Mouse (Mus musculus) myocyte (in vitro differentiated cells): Measurements from ENCODE around the gene Msx2. TPM values are rescaled to one million over a fixed set of nuclear protein-coding genes. Genes with fewer than 3 reads are reported as not detected.

Experiments used
- H3K27me3 ChIP-seq: one replicate; pipeline ENCODE4 v1.6.1; 2011; ENCODE audit not compliant: control insufficient read depth, insufficient read depth, insufficient read length
- H3K36me3 ChIP-seq: one replicate; pipeline ENCODE4 v1.6.1; 2011; ENCODE audit not compliant: control insufficient read depth, insufficient read depth
- H3K4me2 ChIP-seq: one replicate; pipeline ENCODE4 v1.6.1; 2011; ENCODE audit warnings: low read depth, control low read depth
- H3K4me3 ChIP-seq: one replicate; pipeline ENCODE4 v1.5.1; 2011; ENCODE audit warnings: mild to moderate bottlenecking, control low read depth, moderate library complexity
- H3K79me2 ChIP-seq: one replicate; pipeline ENCODE4 v1.6.1; 2011; ENCODE audit not compliant: control insufficient read depth, insufficient read depth
- H3ac ChIP-seq: one replicate; pipeline ENCODE4 v1.6.1; 2011; ENCODE audit not compliant: control insufficient read depth, insufficient read length
- CEBPB ChIP-seq: IDR thresholded peaks from 2 replicates; pipeline ENCODE4 v1.6.1; 2011; ENCODE audit warnings: mild to moderate bottlenecking, moderate library complexity; ENCODE audit not compliant: poor library complexity, insufficient read depth, severe bottlenecking
- E2F4 ChIP-seq: IDR thresholded peaks from one replicate; pipeline ENCODE4 v1.6.1; 2011; ENCODE audit warnings: mild to moderate bottlenecking, control low read depth, moderate library complexity; ENCODE audit not compliant: insufficient read depth
- MAX ChIP-seq: IDR thresholded peaks from one replicate; pipeline ENCODE4 v1.6.1; 2011; ENCODE audit warnings: low read depth, mild to moderate bottlenecking, control low read depth
- MYOD1 ChIP-seq, 3 experiments: IDR thresholded peaks; one replicate each; pipeline ENCODE4 v1.6.1; 2011; ENCODE audit warnings: control low read depth in 2 of 3, low read depth in 2 of 3, mild to moderate bottlenecking in 2 of 3, moderate library complexity in 1 of 3; ENCODE audit not compliant: insufficient read length in 2 of 3, control insufficient read depth in 1 of 3
- MYOG ChIP-seq, 3 experiments: IDR thresholded peaks; one replicate each; pipeline ENCODE4 v1.6.1; 2011; ENCODE audit warnings: control low read depth in 2 of 3, low read depth in 2 of 3, mild to moderate bottlenecking in 2 of 3; ENCODE audit not compliant: insufficient read length in 2 of 3, control insufficient read depth in 1 of 3, insufficient read depth in 1 of 3
- POLR2A ChIP-seq: IDR thresholded peaks from one replicate; pipeline ENCODE4 v1.6.1; 2011; ENCODE audit warnings: low read depth, mild to moderate bottlenecking, control low read depth, moderate library complexity; ENCODE audit not compliant: insufficient read length
- POLR2AphosphoS2 ChIP-seq: IDR thresholded peaks from one replicate; pipeline ENCODE4 v1.6.1; 2011; ENCODE audit warnings: low read depth, control low read depth; ENCODE audit not compliant: insufficient read length
- REST ChIP-seq: IDR thresholded peaks from one replicate; pipeline ENCODE4 v1.6.1; 2011; ENCODE audit warnings: mild to moderate bottlenecking, control low read depth, moderate library complexity; ENCODE audit not compliant: insufficient read depth, insufficient read length
- SRF ChIP-seq: IDR thresholded peaks from one replicate; pipeline ENCODE4 v1.6.1; 2011; ENCODE audit warnings: low read depth; ENCODE audit not compliant: control insufficient read depth, insufficient read length
- TCF12 ChIP-seq: IDR thresholded peaks from one replicate; pipeline ENCODE4 v1.6.1; 2011; ENCODE audit warnings: mild to moderate bottlenecking, control low read depth; ENCODE audit not compliant: poor library complexity, insufficient read depth, severe bottlenecking
- TCF3 ChIP-seq: IDR thresholded peaks from one replicate; pipeline ENCODE4 v1.6.1; 2011; ENCODE audit warnings: low read depth, control low read depth; ENCODE audit not compliant: insufficient read length
- USF1 ChIP-seq: IDR thresholded peaks from one replicate; pipeline ENCODE4 v1.6.1; 2011; ENCODE audit warnings: low read depth, mild to moderate bottlenecking, control low read depth, moderate library complexity
- polyA plus RNA-seq: library from polyadenylated mRNA; unstranded; fragments of >200 nt; fragmentation: generic; extraction: Trizol; gene quantifications from one replicate; pipeline ENCODE4 v1.2.1, GENCODE M21; 2012; ENCODE audit warnings: missing spikeins

The Msx2 gene
- 0.04 TPM for polyA plus RNA-seq

DNA sequence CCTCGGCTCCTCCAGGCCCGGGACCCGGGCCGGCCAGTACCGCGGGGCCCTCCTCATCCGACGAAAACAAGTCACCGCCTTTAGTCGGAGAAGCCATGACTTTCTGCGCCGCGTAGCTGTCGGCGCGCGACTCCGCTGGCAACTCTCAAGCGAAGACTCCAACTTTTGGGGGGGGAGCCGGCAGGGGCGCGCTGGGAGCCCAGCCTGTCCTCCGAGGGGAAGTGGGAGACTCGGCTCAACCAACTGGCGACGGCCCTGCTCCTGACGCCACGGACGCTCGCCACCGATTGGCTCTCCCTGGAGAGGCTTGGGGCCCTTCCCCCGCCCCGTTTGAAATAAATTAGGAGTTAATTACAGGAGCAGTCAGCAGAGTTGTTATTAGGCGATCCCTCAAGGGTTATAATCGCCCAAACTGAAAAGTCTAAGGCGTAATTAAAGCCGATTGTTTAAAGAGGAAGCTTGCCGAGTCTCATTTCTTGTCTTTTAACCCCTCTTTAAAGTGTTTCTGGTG lies at the start of gene Msx2:
TSS of gene Msx2 (minus strand) at position 461 of the 511 bp plus-strand sequence.
- no peaks in the 10 kb centered on the region for H3K36me3 ChIP-seq
- no peak for TF ChIP-seq E2F4
- no peak for TF ChIP-seq MAX
- H3ac ChIP-seq: no peak within 1 kb of the TSS
- no peak within 1 kb of the TSS for H3K4me3 ChIP-seq
- H3K79me2 ChIP-seq: no peaks in the 10 kb centered on the region
- H3K4me2 ChIP-seq: no peak within 1 kb of the TSS
- peaks cover 22% of the 10 kb centered on the region for H3K27me3 ChIP-seq

DNA sequence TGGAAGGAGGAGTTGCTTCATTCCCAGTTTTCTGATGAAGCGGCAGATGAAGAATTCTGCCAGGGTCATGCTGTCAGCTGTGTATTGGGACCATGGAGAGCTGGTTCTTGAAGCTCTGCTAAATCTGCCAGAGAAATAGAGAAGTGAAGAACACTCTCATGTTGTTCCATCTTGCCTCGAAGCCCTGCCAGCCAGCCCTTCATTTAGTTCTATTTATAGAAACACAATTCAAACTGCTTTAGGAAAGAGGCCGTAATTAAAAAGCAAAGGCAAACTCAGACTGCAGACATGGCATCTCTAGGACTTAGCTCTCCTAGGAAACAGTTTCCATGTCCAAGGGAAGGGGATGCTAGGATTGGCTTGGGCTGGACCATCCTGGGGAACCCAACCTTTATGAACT lies 48.6 kb upstream of the Msx2 start:
- H3K36me3 ChIP-seq: no peaks in the 10 kb centered on the region
- H3K79me2 ChIP-seq: no peaks in the 10 kb centered on the region
- no peaks in the 10 kb centered on the region for H3K27me3 ChIP-seq
- no peak overlapping the region for H3ac ChIP-seq
- TF ChIP-seq REST (no peak), MYOD1 (IDR thresholded peaks at IDR 0.05; ENCODE audit: control insufficient read depth in 1 of 3, insufficient read length in 2 of 3, low read depth in 2 of 3) (no peak), POLR2A (no peak), MAX (no peak), USF1 (no peak), SRF (no peak), TCF3 (no peak)
- H3K4me3 ChIP-seq: no peak overlapping the region
- no peak overlapping the region for H3K4me2 ChIP-seq

DNA sequence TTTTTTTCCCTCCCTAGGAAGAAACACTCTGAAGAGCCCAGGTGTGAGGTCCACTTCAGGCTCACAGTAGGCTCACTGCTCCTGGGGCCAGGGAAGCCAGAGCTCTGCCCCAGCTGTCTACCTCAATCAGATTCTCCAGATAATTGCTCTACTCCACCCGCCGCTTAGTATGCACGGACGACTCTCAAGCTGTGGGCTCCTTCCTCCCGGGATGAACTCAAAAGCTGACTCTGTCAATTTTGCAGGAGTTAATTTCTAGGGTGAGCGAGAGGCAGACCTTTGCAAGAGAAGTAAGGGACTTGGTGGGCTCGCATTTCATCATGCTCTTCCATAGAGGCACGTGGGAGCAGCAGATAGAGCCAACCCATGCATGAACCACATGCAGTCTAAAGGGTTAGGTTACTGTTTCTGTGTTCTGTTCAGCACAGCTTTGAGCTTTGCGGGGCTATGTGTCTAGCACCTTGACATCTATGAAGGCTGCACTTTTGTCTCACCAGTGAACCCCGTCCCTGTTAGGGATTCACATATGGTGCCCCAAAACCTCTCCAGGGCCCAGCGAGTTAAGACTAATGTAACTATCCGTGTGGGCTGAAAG lies 47.6 kb upstream of the Msx2 start:
- no peak overlapping the region for H3ac ChIP-seq
- H3K4me2 ChIP-seq: no peak overlapping the region

DNA sequence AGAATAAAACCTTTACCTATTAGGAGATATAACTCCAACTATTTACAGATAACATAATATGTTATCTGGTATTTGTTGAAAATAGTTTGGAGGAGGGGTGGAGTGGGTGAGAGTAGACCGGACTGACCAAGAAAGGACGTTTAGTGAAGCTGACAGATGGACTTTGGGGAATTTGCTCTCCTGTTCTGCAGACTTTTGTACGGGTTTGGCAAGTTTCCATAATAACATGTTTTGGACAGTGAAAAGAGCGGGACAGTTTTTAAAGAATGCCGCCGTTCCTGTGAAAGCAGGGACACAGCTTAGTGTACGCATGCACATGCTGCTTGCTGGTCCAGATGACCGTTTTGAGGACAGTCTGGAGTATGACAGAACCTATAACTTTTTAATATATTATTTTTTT lies 46.9 kb upstream of the Msx2 start:
- no peak overlapping the region for H3K4me2 ChIP-seq
- H3K27me3 ChIP-seq: no peaks in the 10 kb centered on the region
- no peaks in the 10 kb centered on the region for H3K79me2 ChIP-seq

More for the DNA sequence above, 47.6 kb upstream of the Msx2 start:
- no peak for TF ChIP-seq MYOG (IDR thresholded peaks at IDR 0.05; ENCODE audit: control insufficient read depth in 1 of 3, insufficient read depth in 1 of 3, insufficient read length in 2 of 3, low read depth in 2 of 3)
- TF ChIP-seq REST: no peak
- no peak for TF ChIP-seq POLR2A
- no peak for TF ChIP-seq TCF12
- TF ChIP-seq CEBPB: no peak
- TF ChIP-seq USF1: no peak
- no peak for TF ChIP-seq SRF
- no peak for TF ChIP-seq MYOD1 (IDR thresholded peaks at IDR 0.05; ENCODE audit: control insufficient read depth in 1 of 3, insufficient read length in 2 of 3, low read depth in 2 of 3)
- TF ChIP-seq MAX: no peak
- no peak for TF ChIP-seq E2F4
- TF ChIP-seq POLR2AphosphoS2: no peak
- no peak for TF ChIP-seq TCF3
- H3K79me2 ChIP-seq: no peaks in the 10 kb centered on the region
- no peaks in the 10 kb centered on the region for H3K36me3 ChIP-seq
- H3K27me3 ChIP-seq: no peaks in the 10 kb centered on the region
- no peak overlapping the region for H3K4me3 ChIP-seq

DNA sequence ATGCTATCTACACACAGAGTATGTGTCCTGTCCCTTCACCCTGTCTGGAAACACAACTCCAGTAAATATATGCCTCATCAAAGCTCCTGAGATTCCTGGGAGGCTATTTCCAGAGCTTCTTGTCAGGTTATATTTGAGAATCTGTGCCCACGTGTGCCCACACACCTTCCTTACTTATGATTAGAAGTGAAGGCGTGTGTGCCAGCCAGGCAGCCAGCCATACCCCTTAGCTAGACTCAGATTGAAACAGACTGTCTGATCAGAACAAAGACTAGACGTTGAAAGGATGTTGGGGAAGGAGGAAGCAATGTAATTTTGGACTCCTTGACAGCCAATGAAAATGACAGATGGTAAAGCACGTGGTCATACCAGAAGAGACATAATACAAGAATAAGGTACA lies 45.4 kb upstream of the Msx2 start:
- Histone ChIP-seq H3K79me2 (no peaks in the 10 kb centered on the region), H3K27me3 (no peaks in the 10 kb centered on the region), H3K36me3 (no peaks in the 10 kb centered on the region), H3K4me3 (no peak overlapping the region), H3ac (no peak overlapping the region), H3K4me2 (no peak overlapping the region)
- TF ChIP-seq CEBPB: no peak
- no peak for TF ChIP-seq POLR2A
- no peak for TF ChIP-seq E2F4
- TF ChIP-seq USF1: no peak
- no peak for TF ChIP-seq MAX
- TF ChIP-seq TCF3: no peak
- TF ChIP-seq TCF12: no peak
- no peak for TF ChIP-seq SRF
- no peak for TF ChIP-seq POLR2AphosphoS2
- no peak for TF ChIP-seq MYOD1 (IDR thresholded peaks at IDR 0.05; ENCODE audit: control insufficient read depth in 1 of 3, insufficient read length in 2 of 3, low read depth in 2 of 3)
- no peak for TF ChIP-seq REST
- TF ChIP-seq MYOG (IDR thresholded peaks at IDR 0.05; ENCODE audit: control insufficient read depth in 1 of 3, insufficient read depth in 1 of 3, insufficient read length in 2 of 3, low read depth in 2 of 3): no peak

More for the DNA sequence above, 46.9 kb upstream of the Msx2 start:
- H3K4me3 ChIP-seq: no peak overlapping the region
- no peaks in the 10 kb centered on the region for H3K36me3 ChIP-seq
- no peak overlapping the region for H3ac ChIP-seq
- TF ChIP-seq CEBPB: no peak
- TF ChIP-seq MAX: no peak
- no peak for TF ChIP-seq USF1
- TF ChIP-seq MYOD1 (IDR thresholded peaks at IDR 0.05; ENCODE audit: control insufficient read depth in 1 of 3, insufficient read length in 2 of 3, low read depth in 2 of 3): no peak
- TF ChIP-seq TCF3: no peak
- TF ChIP-seq TCF12: no peak
- TF ChIP-seq SRF: no peak
- TF ChIP-seq POLR2A: no peak
- TF ChIP-seq E2F4: no peak
- no peak for TF ChIP-seq POLR2AphosphoS2
- TF ChIP-seq REST: no peak
- TF ChIP-seq MYOG (IDR thresholded peaks at IDR 0.05; ENCODE audit: control insufficient read depth in 1 of 3, insufficient read depth in 1 of 3, insufficient read length in 2 of 3, low read depth in 2 of 3): no peak
